Mouse (Mus musculus): ENCODE data around the gene Abhd5. TPM values are rescaled to one million over a fixed set of nuclear protein-coding genes. Genes with fewer than 3 reads are reported as not detected.

Gene Abhd5
- total RNA-seq, 4 experiments from 2014 or later = 36.4 to 52.5 (median 42.7) TPM

GRCm38 (mm10) chr9:122346059-122346458, 5.3 kb upstream of the Abhd5 start:
- DNase-seq (ENCODE audit: low spot score in 2 of 2) = no peak

GRCm38 (mm10) chr9:122347882-122348281, 3.5 kb upstream of the Abhd5 start:
- no peak for DNase-seq (ENCODE audit: low spot score in 2 of 2)

GRCm38 (mm10) chr9:122349286-122349685, 2.1 kb upstream of the Abhd5 start:
- no peak for DNase-seq (ENCODE audit: low spot score in 2 of 2)

GRCm38 (mm10) chr9:122350396-122351130, 845 bp upstream of the Abhd5 start:
- DNase-seq (ENCODE audit: low spot score in 2 of 2) = no peak

GRCm38 (mm10) chr9:122352025-122352392, 601 bp downstream of the Abhd5 start:
- no peak for DNase-seq (ENCODE audit: low spot score in 2 of 2)

GRCm38 (mm10) chr9:122352911-122353310, 1.5 kb downstream of the Abhd5 start:
- DNase-seq (ENCODE audit: low spot score in 2 of 2) = no peak

- DNase-seq (ENCODE audit: low spot score in 2 of 2) = no peak
These were observed 2.8 kb downstream of the Abhd5 start for GRCm38 (mm10) chr9:122354240-122354639.

GRCm38 (mm10) chr9:122357073-122357472, 5.7 kb downstream of the Abhd5 start:
- DNase-seq (ENCODE audit: low spot score in 2 of 2) = no peak

GRCm38 (mm10) chr9:122357626-122358025, 6.2 kb downstream of the Abhd5 start:
- DNase-seq (ENCODE audit: low spot score in 2 of 2) = no peak

GRCm38 (mm10) chr9:122364171-122364570, 12.8 kb downstream of the Abhd5 start:
- DNase-seq (ENCODE audit: low spot score in 2 of 2) = no peak

GRCm38 (mm10) chr9:122370292-122370794, 18.9 kb downstream of the Abhd5 start:
- DNase-seq (ENCODE audit: low spot score in 2 of 2) = no peak

- DNase-seq (ENCODE audit: low spot score in 2 of 2) = no peak
These were observed 21.1 kb downstream of the Abhd5 start for GRCm38 (mm10) chr9:122372506-122372905.

- no peak for DNase-seq (ENCODE audit: low spot score in 2 of 2)
These were observed 21.6 kb downstream of the Abhd5 start for GRCm38 (mm10) chr9:122372991-122373390.

- no peak for DNase-seq (ENCODE audit: low spot score in 2 of 2)
These were observed 27.6 kb downstream of the Abhd5 start for GRCm38 (mm10) chr9:122378986-122379385.

- DNase-seq (ENCODE audit: low spot score in 2 of 2) = no peak
These were observed 29.6 kb downstream of the Abhd5 start for GRCm38 (mm10) chr9:122380959-122381358.

GRCm38 (mm10) chr9:122382006-122382405, 30.6 kb downstream of the Abhd5 start:
- no peak for DNase-seq (ENCODE audit: low spot score in 2 of 2)

GRCm38 (mm10) chr9:122386015-122386414, 34.6 kb downstream of the Abhd5 start:
- no peak for DNase-seq (ENCODE audit: low spot score in 2 of 2)

GRCm38 (mm10) chr9:122389287-122389920, 38.0 kb downstream of the Abhd5 start:
- DNase-seq (ENCODE audit: low spot score in 2 of 2) = no peak

GRCm38 (mm10) chr9:122395816-122396215, 44.4 kb downstream of the Abhd5 start:
- DNase-seq (ENCODE audit: low spot score in 2 of 2) = no peak

GRCm38 (mm10) chr9:122397156-122397555, 45.7 kb downstream of the Abhd5 start:
- DNase-seq (ENCODE audit: low spot score in 2 of 2) = no peak

GRCm38 (mm10) chr9:122398746-122399145, 47.3 kb downstream of the Abhd5 start:
- no peak for DNase-seq (ENCODE audit: low spot score in 2 of 2)

- no peak for DNase-seq (ENCODE audit: low spot score in 2 of 2)
These were observed 49.8 kb downstream of the Abhd5 start for GRCm38 (mm10) chr9:122401239-122401638.
